Comparison of ENCODE assay signal across 33 mouse cellular contexts in the genomic region with DNA sequence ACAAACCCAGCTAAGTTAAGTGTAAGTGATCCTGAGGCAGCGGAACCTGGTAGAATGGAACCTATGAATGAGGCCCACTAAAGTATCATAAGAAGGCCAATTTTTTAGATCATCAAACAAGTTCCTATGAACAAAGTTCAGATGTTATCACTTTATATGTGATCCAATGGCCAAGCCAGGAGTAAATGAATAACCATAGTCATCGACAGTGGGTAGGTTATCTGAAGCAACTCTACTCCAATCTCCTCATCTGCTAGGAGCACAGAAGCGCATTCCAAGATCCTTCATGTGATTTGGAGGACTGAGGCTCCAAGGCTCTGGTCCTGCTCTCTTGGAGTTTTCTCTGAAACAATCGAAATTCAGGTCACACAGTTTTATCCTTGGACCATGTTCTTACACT.
"Had no signal": no experiment of that assay in that cellular context is flagged by ENCODE, and none has a peak within 500 bp of the region (broad histone marks: within the 10 kb centered on the region; RNA-seq: fewer than 3 reads in every experiment).

No protein-coding gene starts in this region.

- H3K27me3 ChIP-seq: heart, embryonic 12.5 days; heart, embryonic 13.5 days; heart, embryonic 15.5 days; hindbrain, embryonic 12.5 days; hindbrain, embryonic 13.5 days; hindbrain, embryonic 15.5 days; kidney, embryonic 15.5 days had no signal

- H3K4me1 ChIP-seq: heart, embryonic 10.5 days; heart, embryonic 12.5 days; heart, embryonic 13.5 days; heart, embryonic 15.5 days; hindbrain, embryonic 10.5 days; hindbrain, embryonic 12.5 days; hindbrain, embryonic 13.5 days; hindbrain, embryonic 15.5 days; kidney, embryonic 15.5 days had no signal

- DNase-seq: heart, adult 2 months; heart, postnatal 10 days; heart, postnatal 14 days; heart, postnatal 36 days; heart, postnatal 4 days; kidney, adult 11 months; kidney, adult 18-20 months; kidney, adult 2 months; kidney, adult 8-10 months; kidney, adult 9 months; kidney, postnatal 10 days; kidney, postnatal 14 days; kidney, postnatal 25 days; kidney, postnatal 36 days; kidney, postnatal 4 days; layer of hippocampus, postnatal 36 days had no signal

- H3K9me3 ChIP-seq: heart, embryonic 10.5 days; heart, embryonic 12.5 days; heart, embryonic 13.5 days; heart, embryonic 15.5 days; hindbrain, embryonic 10.5 days; hindbrain, embryonic 12.5 days; hindbrain, embryonic 13.5 days; hindbrain, embryonic 15.5 days; kidney, embryonic 15.5 days had no signal

- H3K9ac ChIP-seq: heart, embryonic 12.5 days; heart, embryonic 13.5 days; heart, embryonic 15.5 days; hindbrain, embryonic 12.5 days; hindbrain, embryonic 13.5 days; hindbrain, embryonic 14.5 days; hindbrain, embryonic 15.5 days; kidney, embryonic 15.5 days had no signal

- H3K27ac ChIP-seq: heart, adult 2 months; heart, embryonic 10.5 days; heart, embryonic 13.5 days; heart, embryonic 15.5 days; hindbrain, embryonic 10.5 days; hindbrain, embryonic 12.5 days; hindbrain, embryonic 13.5 days; hindbrain, embryonic 14.5 days; hindbrain, embryonic 15.5 days; hindbrain, postnatal 0 days; kidney, embryonic 15.5 days; kidney, postnatal 0 days; layer of hippocampus, adult 2 months; left cerebral cortex, adult 2 months had no signal

- ATAC-seq: hindbrain, embryonic 16.5 days; hindbrain, postnatal 0 days; inflammation-experienced regulatory T-cells, adult 6 months had no signal

- H3K36me3 ChIP-seq: heart, embryonic 10.5 days; heart, embryonic 12.5 days; heart, embryonic 13.5 days; heart, embryonic 15.5 days; hindbrain, embryonic 10.5 days; hindbrain, embryonic 12.5 days; hindbrain, embryonic 13.5 days; hindbrain, embryonic 15.5 days; kidney, embryonic 15.5 days had no signal

- H3K4me3 ChIP-seq: heart, adult 2 months; heart, embryonic 10.5 days; heart, embryonic 12.5 days; heart, embryonic 13.5 days; heart, embryonic 15.5 days; hindbrain, embryonic 10.5 days; hindbrain, embryonic 12.5 days; hindbrain, embryonic 13.5 days; hindbrain, embryonic 15.5 days; kidney, embryonic 15.5 days; layer of hippocampus, adult 2 months; left cerebral cortex, adult 2 months had no signal

- H3K4me2 ChIP-seq: heart, embryonic 11.5 days; heart, embryonic 12.5 days; heart, embryonic 13.5 days; heart, embryonic 15.5 days; hindbrain, embryonic 12.5 days; hindbrain, embryonic 13.5 days; hindbrain, embryonic 14.5 days; hindbrain, embryonic 15.5 days; kidney, embryonic 15.5 days had no signal
